9 mouse cellular contexts compared by ENCODE assay signal in genomic region chr5:149014600-149015268, GRCm38 (mm10). TPM values are rescaled to one million over a fixed set of nuclear protein-coding genes. Genes with fewer than 3 reads are reported as not detected.
DNase-seq lines count a peak whose midpoint lies in the region; ATAC-seq and TF ChIP-seq lines count a peak whose summit lies in the region.
"Had no signal": no experiment of that assay in that cellular context is flagged by ENCODE, and none has a peak within 500 bp of the region (broad histone marks: within the 10 kb centered on the region; RNA-seq: fewer than 3 reads in every experiment).

No protein-coding gene starts in this region.

- intact Hi-C loops in left cerebral cortex, postnatal 4 days (cut with DNase I): no loop called here

- peak; percentile 32 to 52 for DNase-seq in left cerebral cortex, adult 9 months (ENCODE audit: low spot score in 2 of 2)
- no peak for DNase-seq in left cerebral cortex, postnatal 4 days
- peak; percentile 62 for DNase-seq in brain, embryonic 14.5 days (ENCODE audit: low read depth)
- DNase-seq in forebrain, embryonic 11.5 days (ENCODE audit: low spot score): peak; percentile 44
- no peak for DNase-seq in liver, embryonic 14.5 days (ENCODE audit: low read depth in 3 of 3, low spot score in 3 of 3)
- peak; percentile 44 for DNase-seq in thymus, postnatal 4 days
- no peak for DNase-seq in cerebellum, adult 18-20 months
- no peak for DNase-seq in adrenal gland, postnatal 36 days

- H3K27me3 ChIP-seq in forebrain, embryonic 11.5 days (ENCODE audit: control insufficient read depth, insufficient read depth, low read length): peaks cover 2% of the 10 kb centered on the region; the same call in 1 of the 2 replicates
- H3K27me3 ChIP-seq in liver, embryonic 14.5 days (ENCODE audit: control insufficient read depth, insufficient read depth, low read length): no peaks in the 10 kb centered on the region

- peak overlapping the region; percentile 67; the same call in 1 of the 2 replicates for H3K9ac ChIP-seq in forebrain, embryonic 11.5 days (ENCODE audit: low read length)
- no peak overlapping the region for H3K9ac ChIP-seq in liver, embryonic 14.5 days (replicated peaks)

- TF ChIP-seq POLR2A in brain, embryonic 14.5 days (IDR thresholded peaks at IDR 0.05; ENCODE audit: borderline replicate concordance, extremely low read depth, insufficient read depth, insufficient read length, poor library complexity, severe bottlenecking): no peak

- ATAC-seq in forebrain, embryonic 11.5 days (replicated peaks; ENCODE audit: low FRiP score): peak; percentile 16; the same call in 1 of the 2 replicates
- ATAC-seq in liver, embryonic 14.5 days (ENCODE audit: insufficient read depth): no peak

- peak overlapping the region; percentile 95 for H3K4me2 ChIP-seq in forebrain, embryonic 11.5 days (ENCODE audit: low read depth, low read length, severe bottlenecking)
- H3K4me2 ChIP-seq in liver, embryonic 14.5 days (ENCODE audit: low read depth): peak overlapping the region; percentile 91

- H3K4me1 ChIP-seq in forebrain, embryonic 11.5 days (replicated peaks; ENCODE audit: control insufficient read depth, insufficient read depth, low read length): no peaks in the 10 kb centered on the region; the same call in 1 of the 2 replicates
- H3K4me1 ChIP-seq in liver, embryonic 14.5 days (replicated peaks; ENCODE audit: control insufficient read depth in 2 of 2, insufficient read depth in 2 of 2, low read length in 1 of 2): peaks cover 2 to 9% of the 10 kb centered on the region in 2 experiments; a peak in 2 of 4 replicates

- WGBS in forebrain, embryonic 11.5 days: 10% methylated on average over 17 of the region's 17 CpGs
- 47% methylated on average over 17 of the region's 17 CpGs for WGBS in liver, embryonic 14.5 days (ENCODE audit: insufficient replicate concordance)

- no peaks in the 10 kb centered on the region for H3K9me3 ChIP-seq in forebrain, embryonic 11.5 days (ENCODE audit: control insufficient read depth, low read length)
- H3K9me3 ChIP-seq in liver, embryonic 14.5 days (ENCODE audit: control insufficient read depth, low read length): no peaks in the 10 kb centered on the region

- no peak for TF ChIP-seq EP300 in liver, embryonic 14.5 days (IDR thresholded peaks at IDR 0.05; ENCODE audit: low read depth)

- no peaks in the 10 kb centered on the region for H3K36me3 ChIP-seq in forebrain, embryonic 11.5 days (ENCODE audit: control insufficient read depth, insufficient read depth, low read length)
- no peaks in the 10 kb centered on the region for H3K36me3 ChIP-seq in liver, embryonic 14.5 days (replicated peaks; ENCODE audit: control insufficient read depth, insufficient read depth, low read depth)

- no peak for TF ChIP-seq CTCF in brain, embryonic 14.5 days (IDR thresholded peaks at IDR 0.05; ENCODE audit: borderline replicate concordance, extremely low read depth, insufficient read depth, insufficient read length)
- TF ChIP-seq CTCF in liver, embryonic 14.5 days (IDR thresholded peaks at IDR 0.05; ENCODE audit: low read depth): no peak

- H3K27ac ChIP-seq in forebrain, embryonic 11.5 days (ENCODE audit: low read depth, low read length): no peak overlapping the region
- H3K27ac ChIP-seq in liver, embryonic 14.5 days: no peak overlapping the region

- H3K4me3 ChIP-seq in forebrain, embryonic 11.5 days (ENCODE audit: low read depth, low read length): peak overlapping the region; percentile 47
- peak overlapping the region; percentile 37 to 59; a peak in 3 of 4 replicates for H3K4me3 ChIP-seq in liver, embryonic 14.5 days (ENCODE audit: insufficient read depth in 1 of 2, low read depth in 2 of 2, low read length in 2 of 2)

RNA-seq across cellular contexts. Expression of gene Gm42791, which starts 19.8 kb away (rescaled TPM):
- 10 to 100 TPM in 1 of 2 experiments, 1 to 10 TPM in 1; 9.4 to 16.6 TPM for total RNA-seq in left cerebral cortex, postnatal 4 days (2021)
- not detected in 2 replicates for polyA plus RNA-seq in brain, embryonic 14.5 days (2012; rRNA removed)
- 4.6 TPM in 1 of 2 replicates, not detected in the other for polyA plus RNA-seq in forebrain, embryonic 11.5 days (2014; fragmentation: Nextera tagmentation; extraction: Ambion mirVana)
- not detected in 2 replicates for polyA plus RNA-seq in liver, embryonic 14.5 days (2012; rRNA removed)
- polyA plus RNA-seq in liver, embryonic 14.5 days (2014; fragmentation: Nextera tagmentation; extraction: Ambion mirVana): 1.0 TPM in 1 of 2 replicates, not detected in the other
- total RNA-seq in adrenal gland, postnatal 36 days (2021): 1 to 10 TPM; 4.2 to 5.7 TPM
- total RNA-seq: common myeloid progenitor, adult 5-6 weeks had no signal

Comparison
In these comparisons a context has a peak if more than half of its experiments do, and no peak if none do; other contexts are left out.
1. DNase-seq: peak in left cerebral cortex, adult 9 months (2 of 2), brain, embryonic 14.5 days (single experiment), forebrain, embryonic 11.5 days (single experiment) and thymus, postnatal 4 days (single experiment); none in left cerebral cortex, postnatal 4 days (single experiment), liver, embryonic 14.5 days (0 of 3), cerebellum, adult 18-20 months (0 of 2) and adrenal gland, postnatal 36 days (0 of 2).